ENCODE assay signal across 7 mouse cellular contexts in the genomic region with DNA sequence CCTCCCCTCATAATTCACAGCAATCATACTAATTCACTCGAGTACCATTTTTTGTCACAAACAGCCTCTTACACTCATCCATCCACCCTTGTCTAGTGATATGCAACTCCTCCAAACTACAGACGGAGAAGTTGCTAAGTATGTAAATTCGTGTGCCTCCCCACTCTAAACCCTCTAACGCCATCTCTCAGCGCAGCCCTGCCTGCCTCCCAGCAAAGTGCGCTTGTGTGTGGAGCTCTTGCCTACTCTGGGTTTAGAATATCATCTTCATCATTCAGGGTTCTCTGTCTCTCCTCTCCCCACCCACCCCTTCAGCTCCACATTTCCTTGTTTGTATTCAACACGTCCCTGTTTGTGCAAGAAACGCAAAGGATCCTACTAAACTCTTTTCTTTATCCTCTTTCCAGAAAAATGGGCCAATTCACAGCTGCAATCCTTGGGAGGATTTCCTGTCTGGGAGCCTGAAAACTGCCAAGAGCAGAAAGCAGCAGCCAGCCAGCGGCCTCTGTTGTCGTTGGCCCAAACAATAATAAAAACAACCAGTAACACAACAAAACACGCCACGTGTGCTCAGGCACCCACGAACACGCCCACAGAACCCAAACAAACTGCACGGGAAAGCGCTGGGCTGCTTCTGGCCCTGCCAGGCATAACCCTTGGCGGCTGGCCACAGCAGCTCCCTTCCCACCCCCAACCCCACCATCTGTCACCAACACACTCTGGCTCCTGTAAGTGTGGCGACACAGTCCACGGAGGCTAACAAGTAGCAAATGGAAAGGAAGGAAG.
A peak's percentile ranks its signal among the peaks of the same experiment; 100 is the strongest.
DNase-seq lines count a peak whose midpoint lies in the region; ATAC-seq and TF ChIP-seq lines count a peak whose summit lies in the region.

No protein-coding gene starts in this region.

- TF ChIP-seq POLR2A in brain, embryonic 14.5 days (IDR thresholded peaks at IDR 0.05; ENCODE audit: borderline replicate concordance, extremely low read depth, insufficient read depth, insufficient read length, poor library complexity, severe bottlenecking): no peak

- peak overlapping the region; percentile 13; the same call in 1 of the 2 replicates for H3K4me3 ChIP-seq in embryonic facial prominence, embryonic 12.5 days
- no peak overlapping the region for H3K4me3 ChIP-seq in intestine, postnatal 0 days (ENCODE audit: low read depth, low read length)
- peak overlapping the region; percentile 16; the same call in 1 of the 2 replicates for H3K4me3 ChIP-seq in midbrain, embryonic 16.5 days (ENCODE audit: low read depth, low read length)
- no peak overlapping the region for H3K4me3 ChIP-seq in stomach, postnatal 0 days (ENCODE audit: low read depth, low read length)

- TF ChIP-seq EP300 in stomach, postnatal 0 days (optimal IDR thresholded peaks at IDR 0.05): no peak

- no peaks in the 10 kb centered on the region for H3K36me3 ChIP-seq in embryonic facial prominence, embryonic 12.5 days
- H3K36me3 ChIP-seq in intestine, postnatal 0 days (ENCODE audit: control insufficient read depth, insufficient read depth): no peaks in the 10 kb centered on the region
- no peaks in the 10 kb centered on the region for H3K36me3 ChIP-seq in midbrain, embryonic 16.5 days (ENCODE audit: control insufficient read depth, insufficient read depth, low read length)
- no peaks in the 10 kb centered on the region for H3K36me3 ChIP-seq in stomach, postnatal 0 days (ENCODE audit: control insufficient read depth, insufficient read depth, low read length)

- H3K4me1 ChIP-seq in embryonic facial prominence, embryonic 12.5 days: peaks cover 7% of the 10 kb centered on the region
- no peaks in the 10 kb centered on the region for H3K4me1 ChIP-seq in intestine, postnatal 0 days (replicated peaks; ENCODE audit: control insufficient read depth, insufficient read depth, low read length)
- peaks cover 3% of the 10 kb centered on the region for H3K4me1 ChIP-seq in midbrain, embryonic 16.5 days (ENCODE audit: control insufficient read depth, insufficient read depth, low read length)
- H3K4me1 ChIP-seq in stomach, postnatal 0 days (replicated peaks; ENCODE audit: control insufficient read depth, insufficient read depth): no peaks in the 10 kb centered on the region

- H3K4me2 ChIP-seq in embryonic facial prominence, embryonic 12.5 days (replicated peaks): peak overlapping the region; percentile 44
- peak overlapping the region; percentile 37 for H3K4me2 ChIP-seq in intestine, postnatal 0 days (replicated peaks; ENCODE audit: low read depth)
- H3K4me2 ChIP-seq in midbrain, embryonic 16.5 days (ENCODE audit: low read length): peak overlapping the region; percentile 36
- H3K4me2 ChIP-seq in stomach, postnatal 0 days (replicated peaks; ENCODE audit: low read depth): peak overlapping the region; percentile 42

- no peak for ATAC-seq in embryonic facial prominence, embryonic 12.5 days (ENCODE audit: insufficient number of reproducible peaks, insufficient read depth, low FRiP score, low TSS enrichment)
- ATAC-seq in intestine, postnatal 0 days: no peak
- ATAC-seq in midbrain, embryonic 16.5 days: peak; percentile 84
- ATAC-seq in stomach, postnatal 0 days (ENCODE audit: low FRiP score, low TSS enrichment): no peak

- no peak for TF ChIP-seq CTCF in brain, embryonic 14.5 days (IDR thresholded peaks at IDR 0.05; ENCODE audit: borderline replicate concordance, extremely low read depth, insufficient read depth, insufficient read length)
- no peak for TF ChIP-seq CTCF in intestine, postnatal 0 days (IDR thresholded peaks at IDR 0.05; ENCODE audit: low read depth)
- TF ChIP-seq CTCF in stomach, postnatal 0 days (IDR thresholded peaks at IDR 0.05; ENCODE audit: low read depth): no peak

- 29% methylated on average over 19 of the region's 19 CpGs for WGBS in embryonic facial prominence, embryonic 12.5 days
- 44% methylated on average over 19 of the region's 19 CpGs for WGBS in intestine, postnatal 0 days
- WGBS in midbrain, embryonic 16.5 days: 38% methylated on average over 19 of the region's 19 CpGs
- 31% methylated on average over 19 of the region's 19 CpGs for WGBS in stomach, postnatal 0 days

- peak; percentile 94 for DNase-seq in brain, embryonic 14.5 days (ENCODE audit: low read depth)
- peak; percentile 71 to 74 for DNase-seq in heart, adult 18-20 months
- peak; percentile 93 for DNase-seq in left cerebral cortex, postnatal 4 days
- peak; percentile 17 for DNase-seq in stomach, postnatal 0 days (ENCODE audit: low spot score)

- H3K27ac ChIP-seq in embryonic facial prominence, embryonic 12.5 days: peak overlapping the region; percentile 46; the same call in 1 of the 2 replicates
- no peak overlapping the region for H3K27ac ChIP-seq in intestine, postnatal 0 days (ENCODE audit: low read depth, low read length)
- H3K27ac ChIP-seq in midbrain, embryonic 16.5 days (ENCODE audit: low read length): no peak overlapping the region
- H3K27ac ChIP-seq in stomach, postnatal 0 days (replicated peaks): no peak overlapping the region

- intact Hi-C loops in left cerebral cortex, postnatal 4 days (cut with DNase I): no loop called here

- H3K9me3 ChIP-seq in embryonic facial prominence, embryonic 12.5 days: no peaks in the 10 kb centered on the region
- H3K9me3 ChIP-seq in intestine, postnatal 0 days (ENCODE audit: control insufficient read depth): no peaks in the 10 kb centered on the region
- H3K9me3 ChIP-seq in midbrain, embryonic 16.5 days (replicated peaks; ENCODE audit: control insufficient read depth, low read length, poor library complexity, severe bottlenecking): no peaks in the 10 kb centered on the region
- no peaks in the 10 kb centered on the region for H3K9me3 ChIP-seq in stomach, postnatal 0 days (ENCODE audit: control insufficient read depth, low read length)

- H3K9ac ChIP-seq in embryonic facial prominence, embryonic 12.5 days: no peak overlapping the region
- H3K9ac ChIP-seq in intestine, postnatal 0 days (ENCODE audit: low read depth, low read length): no peak overlapping the region
- H3K9ac ChIP-seq in midbrain, embryonic 16.5 days (ENCODE audit: low read depth, low read length): no peak overlapping the region
- H3K9ac ChIP-seq in stomach, postnatal 0 days (ENCODE audit: low read length): no peak overlapping the region

- H3K27me3 ChIP-seq in embryonic facial prominence, embryonic 12.5 days: no peaks in the 10 kb centered on the region
- no peaks in the 10 kb centered on the region for H3K27me3 ChIP-seq in intestine, postnatal 0 days (replicated peaks; ENCODE audit: control insufficient read depth, insufficient read depth, low read length)
- H3K27me3 ChIP-seq in midbrain, embryonic 16.5 days (ENCODE audit: control insufficient read depth, insufficient read depth, low read depth, low read length): no peaks in the 10 kb centered on the region
- no peaks in the 10 kb centered on the region for H3K27me3 ChIP-seq in stomach, postnatal 0 days (ENCODE audit: control insufficient read depth, insufficient read depth, low read length)

Comparison
In these comparisons a context has a peak if more than half of its experiments do, and no peak if none do; other contexts are left out.
1. DNase-seq: peak in every context shown above with its lines; median percentile 94 in brain, embryonic 14.5 days; 93 in left cerebral cortex, postnatal 4 days; 72 in heart, adult 18-20 months; 17 in stomach, postnatal 0 days.
2. H3K4me3 ChIP-seq: peak in embryonic facial prominence, embryonic 12.5 days (single experiment) and midbrain, embryonic 16.5 days (single experiment); none in intestine, postnatal 0 days (single experiment) and stomach, postnatal 0 days (single experiment).
3. Peak in every context shown above with its lines, with median percentiles within 50 percentile points of each other: H3K4me2 ChIP-seq.